In genomic region chr13:113615971-113616671, GRCm38 (mm10) we compare ENCODE assay signal across 8 mouse cellular contexts. TPM values are rescaled to one million over a fixed set of nuclear protein-coding genes. Genes with fewer than 3 reads are reported as not detected.
DNase-seq lines count a peak whose midpoint lies in the region; ATAC-seq and TF ChIP-seq lines count a peak whose summit lies in the region.

No protein-coding gene starts in this region.

- H3K9me3 ChIP-seq in hindbrain, embryonic 11.5 days (ENCODE audit: control insufficient read depth, low read length): no peaks in the 10 kb centered on the region
- H3K9me3 ChIP-seq in limb, embryonic 14.5 days (ENCODE audit: control insufficient read depth, low read length): no peaks in the 10 kb centered on the region

- H3K9ac ChIP-seq in liver, adult 2 months (ENCODE audit: low read depth, low read length): peak overlapping the region; percentile 99
- H3K9ac ChIP-seq in hindbrain, embryonic 11.5 days (ENCODE audit: low read depth, low read length): peak overlapping the region; percentile 52
- peak overlapping the region; percentile 91 for H3K9ac ChIP-seq in limb, embryonic 14.5 days (ENCODE audit: low read depth, low read length, severe bottlenecking)

- intact Hi-C loops in gastrocnemius, postnatal 14 days (cut with DNase I; ENCODE audit: low total_unique reads): loop anchor here (5.0 kb wide), 3 partner anchors 279 to 349 kb away; no protein-coding TSS in a partner anchor

- H3K36me3 ChIP-seq in liver, adult 2 months (ENCODE audit: control insufficient read depth, insufficient read depth, low read length): no peaks in the 10 kb centered on the region
- no peaks in the 10 kb centered on the region for H3K36me3 ChIP-seq in hindbrain, embryonic 11.5 days (ENCODE audit: control insufficient read depth, insufficient read depth, low read length)
- peaks cover 20% of the 10 kb centered on the region for H3K36me3 ChIP-seq in limb, embryonic 14.5 days (ENCODE audit: control insufficient read depth, insufficient read depth, low read length)
- H3K36me3 ChIP-seq in splenic B cell, adult 2 months (ENCODE audit: control insufficient read depth, insufficient read depth, low read length, poor library complexity, severe bottlenecking): no peaks in the 10 kb centered on the region

- ATAC-seq in hindbrain, embryonic 11.5 days (ENCODE audit: low FRiP score): no peak
- no peak for ATAC-seq in limb, embryonic 14.5 days (ENCODE audit: low FRiP score, low read depth)

- no peaks in the 10 kb centered on the region for H3K27me3 ChIP-seq in liver, adult 2 months (ENCODE audit: control insufficient read depth, insufficient read depth, low read length)
- H3K27me3 ChIP-seq in hindbrain, embryonic 11.5 days (ENCODE audit: control insufficient read depth, insufficient read depth, low read length): no peaks in the 10 kb centered on the region
- no peaks in the 10 kb centered on the region for H3K27me3 ChIP-seq in limb, embryonic 14.5 days (ENCODE audit: control insufficient read depth, insufficient read depth, low read length)
- no peaks in the 10 kb centered on the region for H3K27me3 ChIP-seq in splenic B cell, adult 2 months (ENCODE audit: control insufficient read depth, insufficient read depth, low read length, poor library complexity, severe bottlenecking)

- peak overlapping the region; percentile 95 for H3K4me3 ChIP-seq in liver, adult 2 months (ENCODE audit: insufficient read depth, low read depth, low read length)
- H3K4me3 ChIP-seq in hindbrain, embryonic 11.5 days (ENCODE audit: low read depth, low read length): peak overlapping the region; percentile 78
- H3K4me3 ChIP-seq in limb, embryonic 14.5 days (replicated peaks; ENCODE audit: low read length): peak overlapping the region; percentile 92

- WGBS in liver, adult 2 months: 1% methylated on average over 8 of the region's 8 CpGs
- WGBS in hindbrain, embryonic 11.5 days: 10% methylated on average over 8 of the region's 8 CpGs
- 17% methylated on average over 8 of the region's 8 CpGs for WGBS in limb, embryonic 14.5 days

- peak overlapping the region; percentile 84 for H3K4me2 ChIP-seq in hindbrain, embryonic 11.5 days (replicated peaks; ENCODE audit: low read depth, low read length)
- H3K4me2 ChIP-seq in limb, embryonic 14.5 days (replicated peaks; ENCODE audit: low read depth, low read length, severe bottlenecking): peak overlapping the region; percentile 93

- H3K27ac ChIP-seq in liver, adult 2 months (replicated peaks; ENCODE audit: insufficient read depth, low read depth, low read length): peak overlapping the region; percentile 93
- no peak overlapping the region; the same call in 1 of the 2 replicates for H3K27ac ChIP-seq in hindbrain, embryonic 11.5 days (ENCODE audit: low read depth, low read length)
- H3K27ac ChIP-seq in limb, embryonic 14.5 days (replicated peaks; ENCODE audit: low read depth, low read length): no peak overlapping the region; the same call in 1 of the 2 replicates

- DNase-seq in liver, adult 2 months (ENCODE audit: extremely low read depth, low read depth, low spot score): no peak
- DNase-seq in liver: no peak
- peak; percentile 54 for DNase-seq in brain, embryonic 14.5 days (ENCODE audit: low read depth)
- peak; percentile 34 for DNase-seq in hindbrain, embryonic 11.5 days (ENCODE audit: low spot score)
- DNase-seq in limb, embryonic 14.5 days (ENCODE audit: low spot score): no peak
- DNase-seq in splenic B cell, adult 2 months (ENCODE audit: low read depth, low spot score): peak; percentile 17
- no peak for DNase-seq in gastrocnemius, postnatal 14 days
- DNase-seq in cerebellum, postnatal 14 days: no peak

- H3K4me1 ChIP-seq in liver, adult 2 months (ENCODE audit: control insufficient read depth, insufficient read depth, low read length): peaks cover 27% of the 10 kb centered on the region
- H3K4me1 ChIP-seq in hindbrain, embryonic 11.5 days (replicated peaks; ENCODE audit: control insufficient read depth, insufficient read depth, low read length): peaks cover 22% of the 10 kb centered on the region
- H3K4me1 ChIP-seq in limb, embryonic 14.5 days (ENCODE audit: control insufficient read depth, insufficient read depth, low read length): peaks cover 44% of the 10 kb centered on the region

- no peak for TF ChIP-seq POLR2A in liver, adult 2 months (IDR thresholded peaks at IDR 0.05; ENCODE audit: extremely low read depth, insufficient read depth, low read length)
- TF ChIP-seq POLR2A in brain, embryonic 14.5 days (IDR thresholded peaks at IDR 0.05; ENCODE audit: borderline replicate concordance, extremely low read depth, insufficient read depth, insufficient read length, poor library complexity, severe bottlenecking): no peak
- no peak for TF ChIP-seq POLR2A in limb, embryonic 14.5 days (IDR thresholded peaks at IDR 0.05; ENCODE audit: borderline replicate concordance, extremely low read depth, insufficient read depth, insufficient read length)

- TF ChIP-seq CTCF in liver, adult 2 months (IDR thresholded peaks at IDR 0.05; ENCODE audit: low read depth, low read length): no peak
- no peak for TF ChIP-seq CTCF in brain, embryonic 14.5 days (IDR thresholded peaks at IDR 0.05; ENCODE audit: borderline replicate concordance, extremely low read depth, insufficient read depth, insufficient read length)

- peaks cover 35% of the 10 kb centered on the region for H3K79me2 ChIP-seq in liver, adult 2 months (ENCODE audit: control insufficient read depth, insufficient read depth, low read length)

RNA-seq across cellular contexts. Expression of gene Snx18, which starts 2.2 kb away (rescaled TPM):
- 15.4 and 18.1 TPM in 2 replicates for total RNA-seq in liver, adult 2 months (2014; rRNA removed)
- 7.2 and 7.5 TPM in 2 replicates for polyA plus RNA-seq in liver, adult 2 months (2012; rRNA removed)
- 9.5 and 14.2 TPM in 2 replicates for polyA plus RNA-seq in brain, embryonic 14.5 days (2012; rRNA removed)
- polyA plus RNA-seq in hindbrain, embryonic 11.5 days (2014; fragmentation: Nextera tagmentation; extraction: Ambion mirVana): 22.0 and 25.8 TPM in 2 replicates
- polyA plus RNA-seq in limb, embryonic 14.5 days (2012; rRNA removed): 23.8 and 26.6 TPM in 2 replicates
- polyA plus RNA-seq in limb, embryonic 14.5 days (2014; fragmentation: Nextera tagmentation; extraction: Ambion mirVana): 37.4 and 41.9 TPM in 2 replicates
- 10 to 100 TPM; 14.1 to 18.5 TPM for total RNA-seq in gastrocnemius, postnatal 14 days (2021)

RNA-seq across cellular contexts. Expression of gene Hspb3, which starts 47.4 kb away (rescaled TPM):
- total RNA-seq in liver, adult 2 months (2014; rRNA removed): not detected in 2 replicates
- polyA plus RNA-seq in liver, adult 2 months (2012; rRNA removed): not detected in 2 replicates
- 0.11 and 0.44 TPM in 2 replicates for polyA plus RNA-seq in brain, embryonic 14.5 days (2012; rRNA removed)
- polyA plus RNA-seq in hindbrain, embryonic 11.5 days (2014; fragmentation: Nextera tagmentation; extraction: Ambion mirVana): not detected in 2 replicates
- 13.0 and 13.8 TPM in 2 replicates for polyA plus RNA-seq in limb, embryonic 14.5 days (2012; rRNA removed)
- 8.2 and 15.3 TPM in 2 replicates for polyA plus RNA-seq in limb, embryonic 14.5 days (2014; fragmentation: Nextera tagmentation; extraction: Ambion mirVana)
- 10 to 100 TPM; 58.1 to 83.0 TPM for total RNA-seq in gastrocnemius, postnatal 14 days (2021)

Comparison
In these comparisons a context has a peak if more than half of its experiments do, and no peak if none do; other contexts are left out.
1. DNase-seq: peak in brain, embryonic 14.5 days (single experiment), hindbrain, embryonic 11.5 days (single experiment) and splenic B cell, adult 2 months (single experiment); none in liver, adult 2 months (single experiment), liver (single experiment), limb, embryonic 14.5 days (single experiment), gastrocnemius, postnatal 14 days (single experiment) and cerebellum, postnatal 14 days (0 of 2).
2. Peak in every context shown above with its lines, with median percentiles within 50 percentile points of each other: H3K4me3 ChIP-seq and H3K9ac ChIP-seq.